Mouse (Mus musculus): Measurements from ENCODE around the gene Rnf220.

GRCm38 (mm10) chr4:117234166-117234741 lies 262.6 kb downstream of the Rnf220 start:
- TF ChIP-seq CTCF (conservative IDR thresholded peaks at IDR 0.05; ENCODE audit: low read length) (no peak), NANOG (IDR thresholded peaks at IDR 0.05; ENCODE audit: borderline replicate concordance, low read length) (no peak)
